Mouse (Mus musculus) cerebellum, adult 2 months (tissue): ENCODE data around the gene Nrarp.

ENCODE experiments used
- CTCF ChIP-seq: fragments of 200-500 bp; IDR thresholded peaks from 2 replicates; pipeline ENCODE4 v1.5.1; 2011; ENCODE audit warnings: low read depth, mild to moderate bottlenecking, control low read depth, low read length, moderate library complexity, borderline replicate concordance; ENCODE audit not compliant: insufficient read depth
- POLR2A ChIP-seq: fragments of 200-500 bp; IDR thresholded peaks from 2 replicates; pipeline ENCODE4 v1.6.1; 2011; ENCODE audit warnings: low read length, control low read depth, borderline replicate concordance; ENCODE audit not compliant: insufficient read depth

DNA sequence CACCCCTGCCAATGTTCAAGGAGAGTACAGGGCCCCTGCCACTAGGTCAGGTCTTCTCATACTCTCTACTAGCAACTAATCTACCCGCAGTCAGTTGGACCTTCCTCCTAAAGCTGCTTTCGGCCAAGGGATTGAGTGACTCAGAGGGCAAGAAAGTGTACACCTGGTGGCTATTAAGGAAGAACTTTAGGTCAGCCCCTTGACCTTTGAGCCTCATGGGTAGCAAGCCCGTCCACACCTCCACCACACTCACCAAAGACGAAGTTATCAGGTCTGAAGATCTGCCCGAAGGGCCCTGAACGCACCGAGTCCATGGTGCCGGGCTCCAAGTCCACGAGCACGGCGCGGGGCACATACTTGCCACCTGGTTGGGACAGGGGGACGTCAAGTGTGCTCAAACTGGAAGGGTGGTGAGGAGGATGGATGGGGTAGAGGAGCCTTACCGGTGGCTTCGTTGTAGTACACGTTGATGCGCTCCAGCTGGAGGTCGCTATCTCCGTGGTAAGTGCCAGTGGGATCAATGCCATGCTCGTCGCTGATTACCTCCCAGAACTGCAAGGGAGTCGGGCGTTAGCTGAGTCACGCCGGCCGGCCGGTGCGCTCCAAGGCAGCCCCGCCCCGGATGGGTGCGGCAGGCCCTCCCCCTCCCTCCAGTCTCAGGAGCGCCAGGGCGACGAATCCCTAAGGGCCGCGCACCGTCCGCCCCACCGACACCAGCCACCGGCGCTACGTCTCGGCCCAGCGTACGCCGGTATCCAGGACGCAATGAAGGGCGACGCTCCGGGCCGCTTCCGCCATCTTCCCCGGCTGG is 43.3 kb downstream of the Nrarp start:
- TF ChIP-seq CTCF, result no peak
- no peak for TF ChIP-seq POLR2A
